Mouse (Mus musculus) CH12.LX (cell line): ENCODE results near the gene Ell2.

ENCODE experiments used
- BHLHE40 ChIP-seq: IDR thresholded peaks from 2 replicates; pipeline ENCODE4 v1.6.1; 2011; ENCODE audit warnings: mild to moderate bottlenecking, low read depth, low read length, improper control_type of control experiment
- CTCF ChIP-seq, 2 experiments: IDR thresholded peaks in 1 of 2; conservative IDR thresholded peaks in 1 of 2; 2 replicates each; pipeline ENCODE4 v1.5.1; 2011 to 2012; ENCODE audit warnings: low read depth in 2 of 2, low read length in 2 of 2, improper control_type of control experiment in 1 of 2, inconsistent platforms in 1 of 2, mild to moderate bottlenecking in 1 of 2, moderate library complexity in 1 of 2
- E2F4 ChIP-seq: IDR thresholded peaks from 2 replicates; pipeline ENCODE4 v1.6.1; 2011; ENCODE audit warnings: low read depth, low read length, improper control_type of control experiment; ENCODE audit not compliant: insufficient replicate concordance
- ELF1 ChIP-seq: IDR thresholded peaks from 2 replicates; pipeline ENCODE4 v1.6.1; 2014; ENCODE audit warnings: low read depth, mild to moderate bottlenecking, inconsistent platforms, low read length, improper control_type of control experiment
- EP300 ChIP-seq: IDR thresholded peaks from 2 replicates; pipeline ENCODE4 v1.6.1; 2011; ENCODE audit warnings: low read length, improper control_type of control experiment
- ETS1 ChIP-seq: conservative IDR thresholded peaks from 2 replicates; pipeline ENCODE4 v1.6.1; 2012; ENCODE audit warnings: low read depth, mild to moderate bottlenecking, inconsistent platforms, low read length, improper control_type of control experiment, moderate library complexity
- HCFC1 ChIP-seq: IDR thresholded peaks from 2 replicates; pipeline ENCODE4 v1.6.1; 2012; ENCODE audit warnings: low read depth, mild to moderate bottlenecking, inconsistent platforms, low read length, improper control_type of control experiment
- MAZ ChIP-seq: IDR thresholded peaks from 2 replicates; pipeline ENCODE4 v1.6.1; 2012; ENCODE audit warnings: low read depth, mild to moderate bottlenecking, inconsistent platforms, low read length, improper control_type of control experiment, moderate library complexity
- MEF2A ChIP-seq: IDR thresholded peaks from 2 replicates; pipeline ENCODE4 v1.6.1; 2014; ENCODE audit warnings: low read depth, mild to moderate bottlenecking, inconsistent platforms, low read length, improper control_type of control experiment, borderline replicate concordance
- MXI1 ChIP-seq: IDR thresholded peaks from 2 replicates; pipeline ENCODE4 v1.6.1; 2011; ENCODE audit warnings: mild to moderate bottlenecking, low read depth, low read length, improper control_type of control experiment
- POLR2A ChIP-seq: IDR thresholded peaks from 2 replicates; pipeline ENCODE4 v1.6.1; 2011; ENCODE audit warnings: low read depth, mild to moderate bottlenecking, improper control_type of control experiment, low read length
- POLR2AphosphoS2 ChIP-seq: IDR thresholded peaks from 2 replicates; pipeline ENCODE4 v1.6.1; 2011; ENCODE audit warnings: low read depth, low read length, improper control_type of control experiment
- USF1 ChIP-seq: IDR thresholded peaks from 2 replicates; pipeline ENCODE4 v1.6.1; 2014; ENCODE audit warnings: low read depth, mild to moderate bottlenecking, inconsistent platforms, low read length, improper control_type of control experiment
- ZNF384 ChIP-seq: IDR thresholded peaks from 2 replicates; pipeline ENCODE4 v1.6.1; 2012; ENCODE audit warnings: low read depth, low read length, improper control_type of control experiment, inconsistent platforms

DNA sequence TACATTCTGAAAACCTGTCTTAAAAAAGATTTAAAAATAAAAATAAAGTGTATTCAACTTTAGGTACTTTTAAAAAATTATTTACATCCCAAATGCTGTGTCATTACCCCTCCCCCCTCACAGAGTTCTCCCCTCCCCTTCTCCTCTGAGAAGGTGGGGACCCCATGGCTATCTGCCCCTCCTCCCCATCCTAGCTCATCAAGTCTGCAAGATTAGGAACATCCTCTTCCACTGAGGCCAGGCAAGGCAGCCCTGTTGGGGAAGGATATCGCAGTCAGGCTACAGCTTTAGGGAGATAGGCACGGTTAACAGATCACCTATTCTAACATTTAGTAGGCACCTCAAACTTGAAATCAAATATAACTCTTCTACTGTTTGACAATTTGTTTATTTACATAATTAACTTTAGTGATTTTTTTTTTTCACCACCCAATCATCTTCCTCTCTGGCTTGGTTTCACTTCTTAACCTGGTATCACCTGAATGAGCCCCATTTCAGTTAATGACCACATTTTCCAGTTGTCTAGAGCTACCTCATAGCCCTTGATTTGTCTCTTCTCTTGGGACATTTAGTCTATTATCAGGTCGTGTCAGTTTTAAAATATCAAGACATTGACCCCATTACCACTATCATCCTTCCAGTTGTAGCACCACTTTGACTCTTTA is 11.2 kb downstream of the Ell2 start:
- no peak for TF ChIP-seq USF1
- no peak for TF ChIP-seq BHLHE40
- TF ChIP-seq POLR2A, result no peak
- TF ChIP-seq CTCF (conservative IDR thresholded peaks at IDR 0.05 in 1 of 2, IDR thresholded peaks at IDR 0.05 in 1 of 2; ENCODE audit: low read depth in 2 of 2, low read length in 2 of 2), result no peak
- TF ChIP-seq E2F4, result no peak
- TF ChIP-seq ELF1, result no peak
- no peak for TF ChIP-seq HCFC1
- TF ChIP-seq ETS1, result no peak
- TF ChIP-seq ZNF384, result peak; percentile 71
- TF ChIP-seq MAZ, result no peak
- TF ChIP-seq EP300, result peak; percentile 36; the same call in 1 of the 2 replicates
- TF ChIP-seq MEF2A, result no peak
- no peak for TF ChIP-seq MXI1
- TF ChIP-seq POLR2AphosphoS2, result no peak; the same call in 1 of the 2 replicates
